Mouse (Mus musculus): ENCODE data around the gene Foxo3.

The Foxo3 gene

GRCm38 (mm10) chr10:42177771-42178674, 98.5 kb downstream of the Foxo3 start:
- DNase-seq (ENCODE audit: low spot score), result no peak

- DNase-seq (ENCODE audit: low spot score), result no peak
Measured at GRCm38 (mm10) chr10:42174283-42174682, 102.3 kb downstream of the Foxo3 start.

- no peak for DNase-seq (ENCODE audit: low spot score)
Measured at GRCm38 (mm10) chr10:42173839-42174238, 102.7 kb downstream of the Foxo3 start.

- no peak for DNase-seq (ENCODE audit: low spot score)
Measured at GRCm38 (mm10) chr10:42170889-42171347, 105.6 kb downstream of the Foxo3 start.

GRCm38 (mm10) chr10:42170201-42170600, 106.4 kb downstream of the Foxo3 start:
- DNase-seq (ENCODE audit: low spot score), result no peak

GRCm38 (mm10) chr10:42154727-42155126, 121.8 kb downstream of the Foxo3 start:
- DNase-seq (ENCODE audit: low spot score), result no peak

- DNase-seq (ENCODE audit: low spot score), result peak; percentile 38
Measured at GRCm38 (mm10) chr10:42152426-42153205, 123.9 kb downstream of the Foxo3 start.

- no peak for DNase-seq (ENCODE audit: low spot score)
Measured at GRCm38 (mm10) chr10:42149767-42150166, 126.8 kb downstream of the Foxo3 start.

- no peak for DNase-seq (ENCODE audit: low spot score)
Measured at GRCm38 (mm10) chr10:42148326-42148725, 128.2 kb downstream of the Foxo3 start.

GRCm38 (mm10) chr10:42145221-42145620, 131.3 kb downstream of the Foxo3 start:
- DNase-seq (ENCODE audit: low spot score), result no peak

- DNase-seq (ENCODE audit: low spot score), result no peak
Measured at GRCm38 (mm10) chr10:42144788-42145187, 131.8 kb downstream of the Foxo3 start.

GRCm38 (mm10) chr10:42144176-42144575, 132.4 kb downstream of the Foxo3 start:
- no peak for DNase-seq (ENCODE audit: low spot score)

- DNase-seq (ENCODE audit: low spot score), result no peak
Measured at GRCm38 (mm10) chr10:42142791-42143190, 133.8 kb downstream of the Foxo3 start.

GRCm38 (mm10) chr10:42142081-42142480, 134.5 kb downstream of the Foxo3 start:
- no peak for DNase-seq (ENCODE audit: low spot score)

- no peak for DNase-seq (ENCODE audit: low spot score)
Measured at GRCm38 (mm10) chr10:42139749-42140148, 136.8 kb downstream of the Foxo3 start.

- DNase-seq (ENCODE audit: low spot score), result no peak
Measured at GRCm38 (mm10) chr10:42134759-42135702, 141.5 kb downstream of the Foxo3 start.
